Mouse (Mus musculus) liver, embryonic 14.5 days (tissue): ENCODE results near the gene Cdc123. TPM values are rescaled to one million over a fixed set of nuclear protein-coding genes. Genes with fewer than 3 reads are reported as not detected.
"Not testable (repeated sequence)": the region's sequence is repeated elsewhere in the genome, so short reads cannot be mapped to it uniquely, and the experiment has no call there.

Experiments
- ATAC-seq: fragments of 200-750 bp; cut with Nextera tagmentation; 2 replicates; pipeline ENCODE4 v1.8.0; 2017; ENCODE audit warnings: moderate number of reproducible peaks, mild to moderate bottlenecking, moderate library complexity; ENCODE audit not compliant: insufficient read depth
- DNase-seq, 3 experiments: peaks; one replicate each; pipeline ENCODE4 v3.0.0-alpha.2; 2012 to 2013; ENCODE audit warnings: low read depth in 3 of 3, low spot score in 3 of 3
- H3K27ac ChIP-seq: fragments of 300-500 bp; sonication (generic); 2 replicates; pipeline ENCODE4 v1.5.1; 2014; ENCODE audit warnings: moderate library complexity, mild to moderate bottlenecking, control low read depth, inconsistent platforms
- H3K27me3 ChIP-seq: fragments of 300-500 bp; sonication (generic); 2 replicates; pipeline ENCODE4 v1.6.1; 2014; ENCODE audit warnings: mild to moderate bottlenecking, low read length, moderate library complexity; ENCODE audit not compliant: control insufficient read depth, insufficient read depth
- H3K36me3 ChIP-seq: fragments of 300-500 bp; sonication (generic); replicated peaks from 2 replicates; pipeline ENCODE4 v1.6.1; 2014; ENCODE audit warnings: low read depth; ENCODE audit not compliant: control insufficient read depth, insufficient read depth
- H3K4me1 ChIP-seq, 2 experiments: fragments of 200-500 bp in 1 of 2; fragments of 300-500 bp in 1 of 2; sonication (generic) in 1 of 2; replicated peaks; 2 replicates each; pipeline ENCODE4 v1.6.1; 2012 to 2014; ENCODE audit warnings: antibody characterized with exemption in 1 of 2, inconsistent platforms in 1 of 2, low read length in 1 of 2; ENCODE audit not compliant: control insufficient read depth in 2 of 2, insufficient read depth in 2 of 2
- H3K4me2 ChIP-seq: fragments of 300-500 bp; sonication (generic); 2 replicates; pipeline ENCODE4 v1.6.1; 2014; ENCODE audit warnings: low read depth, mild to moderate bottlenecking, control low read depth, moderate library complexity
- H3K4me3 ChIP-seq, 2 experiments: fragments of 200-500 bp in 1 of 2; fragments of 300-500 bp in 1 of 2; sonication (generic) in 1 of 2; 2 replicates each; pipeline ENCODE4 v1.5.1; 2012 to 2014; ENCODE audit warnings: low read depth in 2 of 2, low read length in 2 of 2, mild to moderate bottlenecking in 2 of 2, control low read depth in 1 of 2, inconsistent platforms in 1 of 2, moderate library complexity in 1 of 2; ENCODE audit not compliant: insufficient read depth in 1 of 2
- H3K9ac ChIP-seq: fragments of 300-500 bp; sonication (generic); replicated peaks from 2 replicates; pipeline ENCODE4 v1.6.1; 2014; ENCODE audit warnings: mild to moderate bottlenecking, control low read depth, moderate library complexity
- H3K9me3 ChIP-seq: fragments of 300-500 bp; sonication (generic); 2 replicates; pipeline ENCODE4 v1.6.1; 2016; ENCODE audit warnings: low read length, mixed read lengths; ENCODE audit not compliant: control insufficient read depth
- CTCF ChIP-seq: IDR thresholded peaks from 2 replicates; pipeline ENCODE4 v1.5.1; 2016; ENCODE audit warnings: antibody characterized with exemption, low read depth, control low read depth
- EP300 ChIP-seq: IDR thresholded peaks from 2 replicates; pipeline ENCODE4 v1.6.1; 2016; ENCODE audit warnings: antibody characterized with exemption, low read depth
- WGBS: fragments of 180-500 bp; shearing (Covaris S2); extraction: QIAGEN DNeasy Blood & Tissue Kit; methylation state at CpG from one replicate; pipeline ENCODE4 v1.1.7; 2014; ENCODE audit not compliant: insufficient replicate concordance; 5-methylcytosine and 5-hydroxymethylcytosine counted together
- polyA plus RNA-seq, 2 experiments: library from polyadenylated mRNA; depleted of rRNA in 1 of 2; stranded (reverse) in 1 of 2; unstranded in 1 of 2; fragments of >200 nt; fragmentation: Nextera tagmentation in 1 of 2; extraction: Ambion mirVana in 1 of 2; gene quantifications; 2 replicates each; pipeline versions ENCODE4 v1.2.1 to v1.2.3; 2012 to 2014

Gene Cdc123
- polyA plus RNA-seq, 2 experiments, result 112 to 135 TPM

- not testable (repeated sequence) for H3K4me3 ChIP-seq, H3K27ac ChIP-seq, H3K27me3 ChIP-seq, H3K4me2 ChIP-seq, ATAC-seq, DNase-seq, H3K9ac ChIP-seq, H3K9me3 ChIP-seq, H3K36me3 ChIP-seq
- WGBS, result 72% methylated on average over 3 of the region's 3 CpGs
- peaks cover 0 to 13% of the 10 kb centered on the region in 2 experiments; a peak in 2 of 4 replicates for H3K4me1 ChIP-seq
- TF ChIP-seq CTCF, result peak; percentile 26; the same call in 1 of the 2 replicates
Observed at GRCm38 (mm10) chr2:5806201-5806600, 38.8 kb downstream of the Cdc123 start.

GRCm38 (mm10) chr2:5805228-5805627, 39.7 kb downstream of the Cdc123 start:
- peaks cover 7% of the 10 kb centered on the region for H3K36me3 ChIP-seq

GRCm38 (mm10) chr2:5804440-5805045, 40.4 kb downstream of the Cdc123 start:
- H3K27ac ChIP-seq, result no peak overlapping the region
- H3K27me3 ChIP-seq, result no peaks in the 10 kb centered on the region
- H3K9me3 ChIP-seq, result no peaks in the 10 kb centered on the region
- no peak overlapping the region for H3K4me3 ChIP-seq
- WGBS, result 29% methylated on average over 6 of the region's 6 CpGs
- TF ChIP-seq CTCF (no peak), EP300 (no peak)
- H3K9ac ChIP-seq, result no peak overlapping the region
- ATAC-seq (no peak), DNase-seq (no peak)
- no peak overlapping the region for H3K4me2 ChIP-seq
- peaks cover 2% of the 10 kb centered on the region for H3K36me3 ChIP-seq
- H3K4me1 ChIP-seq, result peaks cover 0 to 16% of the 10 kb centered on the region in 2 experiments; a peak in 2 of 4 replicates

More at GRCm38 (mm10) chr2:5805228-5805627, 39.7 kb downstream of the Cdc123 start:
- H3K4me3 ChIP-seq, result no peak overlapping the region
- H3K9ac ChIP-seq, result no peak overlapping the region
- peaks cover 0 to 16% of the 10 kb centered on the region in 2 experiments; a peak in 2 of 4 replicates for H3K4me1 ChIP-seq
- no peaks in the 10 kb centered on the region for H3K9me3 ChIP-seq
- no peaks in the 10 kb centered on the region for H3K27me3 ChIP-seq
- no peak overlapping the region for H3K27ac ChIP-seq
- no peak for ATAC-seq
- TF ChIP-seq CTCF (no peak), EP300 (no peak)
- no peak overlapping the region for H3K4me2 ChIP-seq
- no peak for DNase-seq
- WGBS, result 82% methylated on average over 7 of the region's 7 CpGs

- no peak for ATAC-seq
- WGBS, result 60% methylated on average over 10 of the region's 10 CpGs
- Histone ChIP-seq H3K4me1 (peaks cover 0 to 19% of the 10 kb centered on the region in 2 experiments; a peak in 2 of 4 replicates), H3K4me2 (no peak overlapping the region), H3K9ac (no peak overlapping the region), H3K27me3 (no peaks in the 10 kb centered on the region), H3K27ac (no peak overlapping the region), H3K9me3 (no peaks in the 10 kb centered on the region), H3K36me3 (peaks cover 12% of the 10 kb centered on the region), H3K4me3 (no peak overlapping the region)
- no peak for TF ChIP-seq CTCF
- TF ChIP-seq EP300, result 0 out of 2 replicates have a peak, but pooled peaks have one; percentile 16
- DNase-seq, result no peak
Observed at GRCm38 (mm10) chr2:5801927-5802590, 42.9 kb downstream of the Cdc123 start.

GRCm38 (mm10) chr2:5801182-5801640, 43.8 kb downstream of the Cdc123 start:
- peak; percentile 85 for ATAC-seq
- WGBS, result 7% methylated on average over 9 of the region's 9 CpGs
- peak; percentile 15 to 46 (median 37) for DNase-seq
- Histone ChIP-seq H3K27ac (no peak overlapping the region), H3K9me3 (no peaks in the 10 kb centered on the region), H3K36me3 (peaks cover 12% of the 10 kb centered on the region), H3K27me3 (no peaks in the 10 kb centered on the region), H3K4me3 (no peak overlapping the region), H3K4me1 (peaks cover 0 to 19% of the 10 kb centered on the region in 2 experiments; a peak in 2 of 4 replicates), H3K9ac (no peak overlapping the region), H3K4me2 (no peak overlapping the region)
- no peak for TF ChIP-seq CTCF
- TF ChIP-seq EP300, result peak; percentile 74
